Mouse (Mus musculus): Measurements from ENCODE around the gene Actn1. TPM values are rescaled to one million over a fixed set of nuclear protein-coding genes. Genes with fewer than 3 reads are reported as not detected.

Gene Actn1
- total RNA-seq, 2 experiments from 2014 or later, result 10.8 to 21.4 TPM

- no peak for ATAC-seq (replicated peaks; ENCODE audit: low FRiP score, poor library complexity, severe bottlenecking)
These were observed 849 bp upstream of the Actn1 start for GRCm38 (mm10) chr12:80260744-80261695.

GRCm38 (mm10) chr12:80259216-80260055, 735 bp downstream of the Actn1 start:
- ATAC-seq (replicated peaks; ENCODE audit: low FRiP score, poor library complexity, severe bottlenecking), result no peak

GRCm38 (mm10) chr12:80258520-80259215, 1.5 kb downstream of the Actn1 start:
- ATAC-seq (replicated peaks; ENCODE audit: low FRiP score, poor library complexity, severe bottlenecking), result no peak

- ATAC-seq (replicated peaks; ENCODE audit: low FRiP score, poor library complexity, severe bottlenecking), result no peak
These were observed 8.2 kb downstream of the Actn1 start for GRCm38 (mm10) chr12:80251978-80252377.

- no peak for ATAC-seq (replicated peaks; ENCODE audit: low FRiP score, poor library complexity, severe bottlenecking)
These were observed 8.6 kb downstream of the Actn1 start for GRCm38 (mm10) chr12:80251554-80251953.

GRCm38 (mm10) chr12:80249539-80249938, 10.6 kb downstream of the Actn1 start:
- no peak for ATAC-seq (replicated peaks; ENCODE audit: low FRiP score, poor library complexity, severe bottlenecking)

GRCm38 (mm10) chr12:80247067-80247466, 13.1 kb downstream of the Actn1 start:
- ATAC-seq (replicated peaks; ENCODE audit: low FRiP score, poor library complexity, severe bottlenecking), result no peak

GRCm38 (mm10) chr12:80246505-80246904, 13.7 kb downstream of the Actn1 start:
- no peak for ATAC-seq (replicated peaks; ENCODE audit: low FRiP score, poor library complexity, severe bottlenecking)

GRCm38 (mm10) chr12:80244755-80245154, 15.4 kb downstream of the Actn1 start:
- ATAC-seq (replicated peaks; ENCODE audit: low FRiP score, poor library complexity, severe bottlenecking), result no peak

- ATAC-seq (replicated peaks; ENCODE audit: low FRiP score, poor library complexity, severe bottlenecking), result no peak
These were observed 16.0 kb downstream of the Actn1 start for GRCm38 (mm10) chr12:80244127-80244526.

GRCm38 (mm10) chr12:80243335-80243734, 16.8 kb downstream of the Actn1 start:
- ATAC-seq (replicated peaks; ENCODE audit: low FRiP score, poor library complexity, severe bottlenecking), result no peak

- no peak for ATAC-seq (replicated peaks; ENCODE audit: low FRiP score, poor library complexity, severe bottlenecking)
These were observed 20.7 kb downstream of the Actn1 start for GRCm38 (mm10) chr12:80239445-80239844.

- no peak for ATAC-seq (replicated peaks; ENCODE audit: low FRiP score, poor library complexity, severe bottlenecking)
These were observed 21.6 kb downstream of the Actn1 start for GRCm38 (mm10) chr12:80238523-80238922.

- ATAC-seq (replicated peaks; ENCODE audit: low FRiP score, poor library complexity, severe bottlenecking), result no peak
These were observed 24.9 kb downstream of the Actn1 start for GRCm38 (mm10) chr12:80235295-80235694.

GRCm38 (mm10) chr12:80234226-80234625, 25.9 kb downstream of the Actn1 start:
- no peak for ATAC-seq (replicated peaks; ENCODE audit: low FRiP score, poor library complexity, severe bottlenecking)

GRCm38 (mm10) chr12:80232840-80233218, 27.3 kb downstream of the Actn1 start:
- ATAC-seq (replicated peaks; ENCODE audit: low FRiP score, poor library complexity, severe bottlenecking), result no peak

GRCm38 (mm10) chr12:80232076-80232839, 27.9 kb downstream of the Actn1 start:
- no peak for ATAC-seq (replicated peaks; ENCODE audit: low FRiP score, poor library complexity, severe bottlenecking)

GRCm38 (mm10) chr12:80231317-80231716, 28.9 kb downstream of the Actn1 start:
- no peak for ATAC-seq (replicated peaks; ENCODE audit: low FRiP score, poor library complexity, severe bottlenecking)

- ATAC-seq (replicated peaks; ENCODE audit: low FRiP score, poor library complexity, severe bottlenecking), result no peak
These were observed 29.3 kb downstream of the Actn1 start for GRCm38 (mm10) chr12:80230854-80231253.
